Mouse (Mus musculus) cerebellum, adult (tissue): ENCODE data around the gene Ttc7b.

ENCODE experiments used
- ATAC-seq: cut with Nextera tagmentation; 2 replicates; pipeline ENCODE4 v1.9.2; 2017; ENCODE audit warnings: mild to moderate bottlenecking, moderate library complexity, mixed read lengths; ENCODE audit not compliant: insufficient number of reproducible peaks, low FRiP score, low TSS enrichment

The Ttc7b gene

GRCm38 (mm10) chr12:100520794-100521186 lies at the start of gene Ttc7b:
Ttc7b (minus strand) TSS chr12:100520826.
- ATAC-seq = peak; percentile 64

GRCm38 (mm10) chr12:100568831-100569230 lies 48.2 kb upstream of the Ttc7b start:
- no peak for ATAC-seq

- no peak for ATAC-seq
Observed at GRCm38 (mm10) chr12:100568105-100568504, 47.5 kb upstream of the Ttc7b start.

- no peak for ATAC-seq
Observed at GRCm38 (mm10) chr12:100567627-100568026, 47.0 kb upstream of the Ttc7b start.

- no peak for ATAC-seq
Observed at GRCm38 (mm10) chr12:100553675-100554074, 33.0 kb upstream of the Ttc7b start.

GRCm38 (mm10) chr12:100551972-100552371 lies 31.3 kb upstream of the Ttc7b start:
- no peak for ATAC-seq

GRCm38 (mm10) chr12:100544194-100544567 lies 23.6 kb upstream of the Ttc7b start:
- ATAC-seq = no peak

GRCm38 (mm10) chr12:100543437-100544193 lies 23.0 kb upstream of the Ttc7b start:
- no peak for ATAC-seq

GRCm38 (mm10) chr12:100542494-100542893 lies 21.9 kb upstream of the Ttc7b start:
- ATAC-seq = no peak

GRCm38 (mm10) chr12:100542076-100542475 lies 21.4 kb upstream of the Ttc7b start:
- no peak for ATAC-seq

GRCm38 (mm10) chr12:100539158-100539714 lies 18.6 kb upstream of the Ttc7b start:
- no peak for ATAC-seq

GRCm38 (mm10) chr12:100538445-100539157 lies 18.0 kb upstream of the Ttc7b start:
- no peak for ATAC-seq

- ATAC-seq = no peak
Observed at GRCm38 (mm10) chr12:100537091-100537490, 16.5 kb upstream of the Ttc7b start.

GRCm38 (mm10) chr12:100535028-100535427 lies 14.4 kb upstream of the Ttc7b start:
- no peak for ATAC-seq

GRCm38 (mm10) chr12:100534028-100534427 lies 13.4 kb upstream of the Ttc7b start:
- no peak for ATAC-seq

- no peak for ATAC-seq
Observed at GRCm38 (mm10) chr12:100533209-100533608, 12.6 kb upstream of the Ttc7b start.

- no peak for ATAC-seq
Observed at GRCm38 (mm10) chr12:100531740-100532139, 11.1 kb upstream of the Ttc7b start.

GRCm38 (mm10) chr12:100530871-100531270 lies 10.2 kb upstream of the Ttc7b start:
- no peak for ATAC-seq

- ATAC-seq = no peak
Observed at GRCm38 (mm10) chr12:100529651-100530050, 9.0 kb upstream of the Ttc7b start.

- no peak for ATAC-seq
Observed at GRCm38 (mm10) chr12:100529172-100529571, 8.5 kb upstream of the Ttc7b start.

- no peak for ATAC-seq
Observed at GRCm38 (mm10) chr12:100528246-100528645, 7.6 kb upstream of the Ttc7b start.
